Mouse (Mus musculus) ES-Bruce4 (cell line): ENCODE data around the gene Acp7.

Experiments
- CTCF ChIP-seq: IDR thresholded peaks from one replicate; pipeline ENCODE4 v1.8.1; 2011; ENCODE audit warnings: low read depth, low read length
- POLR2A ChIP-seq: IDR thresholded peaks from one replicate; pipeline ENCODE4 v1.8.1; 2011; ENCODE audit warnings: low read length; ENCODE audit not compliant: insufficient read depth

DNA sequence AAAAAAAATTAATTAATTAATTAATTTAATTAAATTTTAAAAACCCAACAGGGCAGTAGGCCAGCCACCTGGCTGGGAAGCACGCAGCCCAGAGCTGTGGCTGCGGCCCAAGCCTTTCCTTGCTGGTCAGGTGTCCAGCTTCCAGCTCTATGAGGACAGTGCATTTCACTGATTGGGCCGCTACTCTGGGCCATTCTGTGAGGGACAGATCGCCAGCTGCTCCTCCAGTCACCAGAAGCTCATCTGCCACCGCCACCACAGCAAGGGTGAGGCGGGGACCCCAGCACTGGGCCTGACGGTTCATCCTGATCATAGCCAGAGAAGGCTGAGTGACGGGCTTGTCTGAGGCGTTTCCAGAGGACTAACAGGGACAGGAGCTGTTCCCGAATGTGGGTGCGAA is 69.2 kb downstream of the Acp7 start:
- TF ChIP-seq CTCF, result no peak
- no peak for TF ChIP-seq POLR2A
